Mouse (Mus musculus): ENCODE data around the gene Bnip1.

Bnip1 gene

GRCm38 (mm10) chr17:26793068-26793765 lies 12.4 kb downstream of the Bnip1 start:
- no peak for DNase-seq (ENCODE audit: low spot score)

- peak; percentile 66 for DNase-seq (ENCODE audit: low spot score)
Measured at GRCm38 (mm10) chr17:26794744-26795143, 13.9 kb downstream of the Bnip1 start.

- DNase-seq (ENCODE audit: low spot score): no peak
Measured at GRCm38 (mm10) chr17:26795386-26795785, 14.5 kb downstream of the Bnip1 start.

- no peak for DNase-seq (ENCODE audit: low spot score)
Measured at GRCm38 (mm10) chr17:26797379-26798128, 16.7 kb downstream of the Bnip1 start.

- no peak for DNase-seq (ENCODE audit: low spot score)
Measured at GRCm38 (mm10) chr17:26802886-26803285, 22.0 kb downstream of the Bnip1 start.

- no peak for DNase-seq (ENCODE audit: low spot score)
Measured at GRCm38 (mm10) chr17:26812607-26813006, 31.7 kb downstream of the Bnip1 start.

GRCm38 (mm10) chr17:26813497-26813896 lies 32.6 kb downstream of the Bnip1 start:
- no peak for DNase-seq (ENCODE audit: low spot score)

GRCm38 (mm10) chr17:26816810-26817209 lies 35.9 kb downstream of the Bnip1 start:
- DNase-seq (ENCODE audit: low spot score): no peak

GRCm38 (mm10) chr17:26817776-26818175 lies 36.9 kb downstream of the Bnip1 start:
- DNase-seq (ENCODE audit: low spot score): no peak

- no peak for DNase-seq (ENCODE audit: low spot score)
Measured at GRCm38 (mm10) chr17:26826131-26826530, 45.3 kb downstream of the Bnip1 start.

GRCm38 (mm10) chr17:26833806-26834205 lies 52.9 kb downstream of the Bnip1 start:
- no peak for DNase-seq (ENCODE audit: low spot score)

- DNase-seq (ENCODE audit: low spot score): no peak
Measured at GRCm38 (mm10) chr17:26834302-26834965, 53.6 kb downstream of the Bnip1 start.

GRCm38 (mm10) chr17:26834966-26835755 lies 54.3 kb downstream of the Bnip1 start:
- no peak for DNase-seq (ENCODE audit: low spot score)

GRCm38 (mm10) chr17:26835956-26836355 lies 55.1 kb downstream of the Bnip1 start:
- no peak for DNase-seq (ENCODE audit: low spot score)

- DNase-seq (ENCODE audit: low spot score): no peak
Measured at GRCm38 (mm10) chr17:26836377-26836776, 55.5 kb downstream of the Bnip1 start.

- no peak for DNase-seq (ENCODE audit: low spot score)
Measured at GRCm38 (mm10) chr17:26836786-26837545, 56.1 kb downstream of the Bnip1 start.

GRCm38 (mm10) chr17:26837546-26837985 lies 56.7 kb downstream of the Bnip1 start:
- no peak for DNase-seq (ENCODE audit: low spot score)

- DNase-seq (ENCODE audit: low spot score): no peak
Measured at GRCm38 (mm10) chr17:26838191-26838910, 57.5 kb downstream of the Bnip1 start.

GRCm38 (mm10) chr17:26838911-26839717 lies 58.2 kb downstream of the Bnip1 start:
- DNase-seq (ENCODE audit: low spot score): no peak
